Mouse (Mus musculus) testis, adult 2 months (tissue): Measurements from ENCODE around the gene Emc7.

Source experiments
- CTCF ChIP-seq: fragments of 200-500 bp; IDR thresholded peaks from 2 replicates; pipeline ENCODE4 v1.5.1; 2012; ENCODE audit warnings: low read depth, mild to moderate bottlenecking, inconsistent platforms, low read length, moderate library complexity; ENCODE audit not compliant: control insufficient read depth, insufficient read depth, insufficient replicate concordance
- POLR2A ChIP-seq: fragments of 200-500 bp; IDR thresholded peaks from 2 replicates; pipeline ENCODE4 v1.6.1; 2012; ENCODE audit warnings: low read depth, mild to moderate bottlenecking, inconsistent platforms, low read length, moderate library complexity; ENCODE audit not compliant: control insufficient read depth

DNA sequence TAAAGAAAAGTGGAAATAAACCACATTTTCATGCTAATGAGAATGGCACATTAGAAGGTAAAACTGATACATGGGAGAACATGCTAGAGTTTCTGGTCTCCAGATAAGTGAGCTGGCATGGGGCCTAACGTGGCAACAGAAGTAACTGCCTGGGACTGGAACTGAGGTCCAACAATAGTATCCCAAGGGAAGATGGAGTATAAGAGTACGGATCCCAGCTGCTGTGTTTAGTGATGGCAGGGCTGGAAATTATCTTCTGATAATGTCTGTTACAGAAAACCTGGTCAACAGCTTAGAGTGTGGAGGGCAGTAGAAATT lies 28.5 kb downstream of the Emc7 start:
- TF ChIP-seq POLR2A (no peak), CTCF (no peak)
